In genomic region chr4:48279498-48280134, GRCm38 (mm10) we compare ENCODE assay signal across 8 mouse cellular contexts. TPM values are rescaled to one million over a fixed set of nuclear protein-coding genes. Genes with fewer than 3 reads are reported as not detected.
A peak's percentile ranks its signal among the peaks of the same experiment; 100 is the strongest.
DNase-seq lines count a peak whose midpoint lies in the region; ATAC-seq lines count a peak whose summit lies in the region.

TSS of gene Erp44 (minus strand) at chr4:48279558.
TSS of gene Invs (plus strand) at chr4:48279760.

- ATAC-seq in forebrain, embryonic 14.5 days, result peak; percentile 99
- ATAC-seq in neural tube, embryonic 15.5 days (ENCODE audit: low FRiP score), result peak; percentile 99

- peak within 1 kb of the TSS; percentile 29; the same call in 1 of the 2 replicates for H3K27ac ChIP-seq in forebrain, embryonic 14.5 days (ENCODE audit: low read depth, low read length)
- H3K27ac ChIP-seq in neural tube, embryonic 15.5 days (replicated peaks), result peak within 1 kb of the TSS; percentile 87

- intact Hi-C loops in heart, postnatal 14 days (cut with DNase I), result loop anchor here (5.0 kb wide), 1 partner anchor 52 kb away; no protein-coding TSS in a partner anchor

- under 1% methylated on average over 41 of the region's 41 CpGs for WGBS in forebrain, embryonic 14.5 days
- 0% methylated on average over 41 of the region's 41 CpGs for WGBS in neural tube, embryonic 15.5 days

- H3K9me3 ChIP-seq in forebrain, embryonic 14.5 days (replicated peaks; ENCODE audit: control insufficient read depth, low read length), result no peaks in the 10 kb centered on the region
- H3K9me3 ChIP-seq in neural tube, embryonic 15.5 days (replicated peaks), result no peaks in the 10 kb centered on the region

- peak within 1 kb of the TSS; percentile 97 for H3K4me3 ChIP-seq in forebrain, embryonic 14.5 days (ENCODE audit: low read depth, low read length)
- peak within 1 kb of the TSS; percentile 99 for H3K4me3 ChIP-seq in neural tube, embryonic 15.5 days (replicated peaks)

- peaks cover 5% of the 10 kb centered on the region for H3K4me1 ChIP-seq in forebrain, embryonic 14.5 days (ENCODE audit: control insufficient read depth, insufficient read depth, low read length)
- peaks cover 19% of the 10 kb centered on the region for H3K4me1 ChIP-seq in neural tube, embryonic 15.5 days

- DNase-seq in ES-CJ7 (ENCODE audit: low read depth, low spot score), result peak; percentile 98
- peak; percentile 94 for DNase-seq in cerebellum, adult 11 months
- DNase-seq in forebrain, embryonic 14.5 days (ENCODE audit: low spot score), result peak; percentile 100
- peak; percentile 91 to 94 for DNase-seq in heart, postnatal 14 days
- peak; percentile 98 for DNase-seq in layer of hippocampus, adult 11-12 months (ENCODE audit: low spot score)
- DNase-seq in lung, adult 18-20 months, result peak; percentile 97 to 98
- DNase-seq in testis, postnatal 14 days (ENCODE audit: low spot score), result peak; percentile 97

- no peaks in the 10 kb centered on the region for H3K27me3 ChIP-seq in forebrain, embryonic 14.5 days (replicated peaks; ENCODE audit: control insufficient read depth, insufficient read depth, low read length)
- no peaks in the 10 kb centered on the region for H3K27me3 ChIP-seq in neural tube, embryonic 15.5 days (replicated peaks)

- peak within 1 kb of the TSS; percentile 85 for H3K9ac ChIP-seq in forebrain, embryonic 14.5 days (ENCODE audit: low read length)
- peak within 1 kb of the TSS; percentile 90 for H3K9ac ChIP-seq in neural tube, embryonic 15.5 days (replicated peaks)

- no peaks in the 10 kb centered on the region for H3K36me3 ChIP-seq in forebrain, embryonic 14.5 days (ENCODE audit: control insufficient read depth, insufficient read depth, low read length)
- no peaks in the 10 kb centered on the region for H3K36me3 ChIP-seq in neural tube, embryonic 15.5 days

- H3K4me2 ChIP-seq in forebrain, embryonic 14.5 days (ENCODE audit: low read length), result peak within 1 kb of the TSS; percentile 71
- H3K4me2 ChIP-seq in neural tube, embryonic 15.5 days, result peak within 1 kb of the TSS; percentile 89

RNA-seq across cellular contexts. Expression of gene Erp44, which starts in this region (rescaled TPM):
- polyA plus RNA-seq in forebrain, embryonic 14.5 days (2014; fragmentation: Nextera tagmentation; extraction: Ambion mirVana), result 58.3 and 65.0 TPM in 2 replicates
- total RNA-seq in heart, postnatal 14 days (2021), result 10 to 100 TPM; 29.8 to 33.8 TPM
- 60.5 and 69.6 TPM in 2 replicates for polyA plus RNA-seq in neural tube, embryonic 15.5 days (2015; fragmentation: Nextera tagmentation; extraction: Ambion mirVana)

RNA-seq across cellular contexts. Expression of gene Invs, which starts in this region (rescaled TPM):
- 3.1 and 3.6 TPM in 2 replicates for polyA plus RNA-seq in forebrain, embryonic 14.5 days (2014; fragmentation: Nextera tagmentation; extraction: Ambion mirVana)
- total RNA-seq in heart, postnatal 14 days (2021), result 1 to 10 TPM; 3.7 to 4.2 TPM
- polyA plus RNA-seq in neural tube, embryonic 15.5 days (2015; fragmentation: Nextera tagmentation; extraction: Ambion mirVana), result 7.0 and 7.4 TPM in 2 replicates

Comparison
In these comparisons a context has a peak if more than half of its experiments do, and no peak if none do; other contexts are left out.
1. Peak in every context shown above with its lines: DNase-seq, ATAC-seq, H3K4me3 ChIP-seq and H3K27ac ChIP-seq.